Mouse (Mus musculus) neural tube, embryonic 12.5 days (tissue): Measurements from ENCODE around the gene Mtmr14. TPM values are rescaled to one million over a fixed set of nuclear protein-coding genes. Genes with fewer than 3 reads are reported as not detected.

Experiments
- ATAC-seq: fragments of 200-750 bp; cut with Nextera tagmentation; 2 replicates; pipeline ENCODE4 v1.8.0; 2017; ENCODE audit warnings: low read depth, mild to moderate bottlenecking, moderate TSS enrichment, moderate library complexity; ENCODE audit not compliant: low FRiP score
- H3K27ac ChIP-seq: fragments of 300-500 bp; sonication (generic); 2 replicates; pipeline ENCODE4 v1.5.1; 2016
- H3K27me3 ChIP-seq: fragments of 300-500 bp; sonication (generic); replicated peaks from 2 replicates; pipeline ENCODE4 v1.6.1; 2016; ENCODE audit warnings: mild to moderate bottlenecking
- H3K36me3 ChIP-seq: fragments of 300-500 bp; sonication (generic); 2 replicates; pipeline ENCODE4 v1.6.1; 2016; ENCODE audit warnings: mild to moderate bottlenecking
- H3K4me1 ChIP-seq: fragments of 300-500 bp; sonication (generic); 2 replicates; pipeline ENCODE4 v1.6.1; 2016
- H3K4me2 ChIP-seq: fragments of 300-500 bp; sonication (generic); replicated peaks from 2 replicates; pipeline ENCODE4 v1.6.1; 2016; ENCODE audit warnings: mild to moderate bottlenecking
- H3K4me3 ChIP-seq: fragments of 300-500 bp; sonication (generic); 2 replicates; pipeline ENCODE4 v1.5.1; 2016
- H3K9ac ChIP-seq: fragments of 300-500 bp; sonication (generic); 2 replicates; pipeline ENCODE4 v1.6.1; 2016; ENCODE audit warnings: mild to moderate bottlenecking
- H3K9me3 ChIP-seq: fragments of 300-500 bp; sonication (generic); 2 replicates; pipeline ENCODE4 v1.6.1; 2016; ENCODE audit warnings: mild to moderate bottlenecking
- WGBS: fragments of 180-500 bp; shearing (Covaris S2); methylation state at CpG from one replicate; pipeline ENCODE4 v1.1.7; 2016; 5-methylcytosine and 5-hydroxymethylcytosine counted together
- polyA plus RNA-seq: library from polyadenylated mRNA; unstranded; fragments of >200 nt; fragmentation: Nextera tagmentation; extraction: Ambion mirVana; gene quantifications from 2 replicates; pipeline ENCODE4 v1.2.1, GENCODE M21; 2016

Gene Mtmr14
- polyA plus RNA-seq, 1 experiment from 2014 or later: 46.0 TPM

- H3K4me3 ChIP-seq: peak overlapping the region; percentile 15
- no peak overlapping the region for H3K9ac ChIP-seq
- no peak; the same call in 1 of the 2 replicates for ATAC-seq
Observed at GRCm38 (mm10) chr6:113282969-113283368, 45.3 kb downstream of the Mtmr14 start.

GRCm38 (mm10) chr6:113283500-113283899 lies 45.9 kb downstream of the Mtmr14 start:
- Histone ChIP-seq H3K4me1 (peaks cover 11% of the 10 kb centered on the region), H3K4me2 (peak overlapping the region; percentile 63; the same call in 1 of the 2 replicates), H3K36me3 (peaks cover 14% of the 10 kb centered on the region), H3K27me3 (peaks cover 46% of the 10 kb centered on the region), H3K27ac (no peak overlapping the region), H3K9ac (no peak overlapping the region), H3K4me3 (no peak overlapping the region), H3K9me3 (no peaks in the 10 kb centered on the region)
- 8% methylated on average over 6 of the region's 6 CpGs for WGBS
- ATAC-seq: no peak

More at GRCm38 (mm10) chr6:113282969-113283368, 45.3 kb downstream of the Mtmr14 start:
- Histone ChIP-seq H3K9me3 (no peaks in the 10 kb centered on the region), H3K36me3 (peaks cover 20% of the 10 kb centered on the region), H3K4me2 (peak overlapping the region; percentile 63), H3K27me3 (peaks cover 46% of the 10 kb centered on the region), H3K27ac (no peak overlapping the region), H3K4me1 (peaks cover 11% of the 10 kb centered on the region)
- WGBS: under 1% methylated on average over 22 of the region's 22 CpGs

DNA sequence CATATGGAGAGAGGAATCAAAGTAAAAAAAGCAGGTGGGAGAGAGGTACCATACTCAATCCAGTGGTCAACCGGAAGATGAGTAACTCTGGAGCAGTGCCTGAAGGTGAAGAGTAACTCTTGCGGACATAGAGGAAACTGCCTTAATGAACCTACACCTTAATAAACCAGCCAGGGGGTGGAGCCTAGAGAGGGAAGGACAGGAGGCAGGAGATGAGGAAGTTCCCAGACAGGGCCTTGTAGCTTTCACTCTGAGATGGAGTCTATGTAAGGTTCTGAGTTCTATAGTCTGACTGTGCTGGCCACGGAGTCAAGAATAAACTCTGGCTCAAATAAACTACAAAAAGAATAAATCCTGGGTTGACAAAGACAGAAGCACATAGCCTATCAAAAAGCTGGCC lies 47.3 kb downstream of the Mtmr14 start:
- no peak overlapping the region for H3K4me2 ChIP-seq
- H3K9me3 ChIP-seq: no peaks in the 10 kb centered on the region
- no peak overlapping the region for H3K4me3 ChIP-seq
- WGBS: 80% methylated on average over 3 of the region's 3 CpGs
- H3K27ac ChIP-seq: no peak overlapping the region
- H3K4me1 ChIP-seq: peaks cover 11% of the 10 kb centered on the region
- peaks cover 46% of the 10 kb centered on the region for H3K27me3 ChIP-seq
- H3K9ac ChIP-seq: no peak overlapping the region
- no peak for ATAC-seq
- peaks cover 3% of the 10 kb centered on the region; the same call in 1 of the 2 replicates for H3K36me3 ChIP-seq

DNA sequence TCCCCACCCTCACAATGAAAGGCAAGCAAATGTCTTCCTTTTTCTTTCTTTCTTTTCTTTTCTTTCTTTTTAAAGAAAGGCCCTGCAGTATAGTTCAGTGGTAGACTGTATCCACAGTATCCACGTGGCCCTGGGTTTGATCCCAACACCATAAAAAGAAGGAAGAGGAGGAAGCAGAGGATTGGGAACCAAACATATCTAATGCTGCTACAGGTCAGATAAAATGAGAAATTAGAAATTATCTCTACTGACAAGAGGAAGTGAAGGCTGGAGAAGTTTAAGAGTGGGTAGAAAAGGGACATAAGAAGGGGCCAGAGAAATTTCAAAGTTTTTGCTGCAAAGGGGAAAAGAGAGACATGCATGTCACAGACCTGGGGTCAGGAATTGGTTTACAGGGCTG lies 48.7 kb downstream of the Mtmr14 start:
- ATAC-seq: no peak
- peaks cover 40% of the 10 kb centered on the region for H3K27me3 ChIP-seq
- H3K4me2 ChIP-seq: no peak overlapping the region
- H3K9ac ChIP-seq: no peak overlapping the region
- WGBS: 64% methylated on average over 1 of the region's 1 CpGs
- H3K27ac ChIP-seq: no peak overlapping the region
- H3K4me3 ChIP-seq: no peak overlapping the region
- peaks cover 11% of the 10 kb centered on the region for H3K4me1 ChIP-seq
- H3K9me3 ChIP-seq: no peaks in the 10 kb centered on the region
- H3K36me3 ChIP-seq: no peaks in the 10 kb centered on the region

GRCm38 (mm10) chr6:113287236-113287635 lies 49.6 kb downstream of the Mtmr14 start:
- ATAC-seq: no peak
- H3K27me3 ChIP-seq: peaks cover 32% of the 10 kb centered on the region
- H3K36me3 ChIP-seq: no peaks in the 10 kb centered on the region
- no peak overlapping the region for H3K4me3 ChIP-seq
- WGBS: 72% methylated on average over 4 of the region's 4 CpGs
- H3K4me1 ChIP-seq: peaks cover 8% of the 10 kb centered on the region
- H3K9ac ChIP-seq: no peak overlapping the region
- H3K9me3 ChIP-seq: no peaks in the 10 kb centered on the region
- no peak overlapping the region for H3K27ac ChIP-seq
- H3K4me2 ChIP-seq: no peak overlapping the region

DNA sequence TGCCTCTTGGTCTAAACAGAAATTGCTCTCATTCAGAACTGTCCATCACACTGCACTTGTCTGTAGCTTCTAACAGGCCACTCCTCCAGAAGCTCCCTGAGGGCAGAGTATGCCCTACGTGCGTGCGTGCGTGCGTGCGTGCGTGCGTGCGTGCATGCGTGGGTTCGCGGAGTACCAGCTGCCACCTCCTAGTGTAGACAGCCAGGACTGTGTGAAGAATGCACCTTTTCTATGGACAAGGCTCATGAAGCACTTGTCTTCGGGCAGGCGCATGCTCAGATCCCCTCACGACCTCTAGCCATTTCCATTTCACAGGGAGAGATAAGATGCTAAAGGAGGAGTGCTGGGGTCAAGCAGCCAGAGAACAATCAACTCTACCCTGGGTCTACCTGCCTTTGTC lies 51.7 kb downstream of the Mtmr14 start:
- 90% methylated on average over 15 of the region's 15 CpGs for WGBS
- Histone ChIP-seq H3K4me1 (no peaks in the 10 kb centered on the region), H3K9me3 (no peaks in the 10 kb centered on the region), H3K27me3 (peaks cover 10% of the 10 kb centered on the region), H3K27ac (no peak overlapping the region), H3K4me3 (no peak overlapping the region), H3K4me2 (no peak overlapping the region), H3K9ac (no peak overlapping the region), H3K36me3 (no peaks in the 10 kb centered on the region)
- ATAC-seq: no peak

- no peak for ATAC-seq
- Histone ChIP-seq H3K36me3 (no peaks in the 10 kb centered on the region), H3K4me3 (no peak overlapping the region), H3K27ac (no peak overlapping the region), H3K27me3 (0 out of 2 replicates have a peak, but pooled peaks cover under 1% of the 10 kb centered on the region), H3K9ac (no peak overlapping the region), H3K4me2 (no peak overlapping the region), H3K4me1 (no peaks in the 10 kb centered on the region), H3K9me3 (no peaks in the 10 kb centered on the region)
- WGBS: 68% methylated on average over 6 of the region's 6 CpGs
Observed at GRCm38 (mm10) chr6:113290346-113290745, 52.7 kb downstream of the Mtmr14 start.

- no peak for ATAC-seq
- H3K4me1 ChIP-seq: no peaks in the 10 kb centered on the region
- H3K4me3 ChIP-seq: no peak overlapping the region
- no peak overlapping the region for H3K4me2 ChIP-seq
- no peak overlapping the region for H3K27ac ChIP-seq
- H3K36me3 ChIP-seq: no peaks in the 10 kb centered on the region
- no peaks in the 10 kb centered on the region for H3K9me3 ChIP-seq
- whole genome bisulfite sequencing: 76% methylated on average over 5 of the region's 5 CpGs
- H3K9ac ChIP-seq: no peak overlapping the region
- no peaks in the 10 kb centered on the region for H3K27me3 ChIP-seq
Observed at GRCm38 (mm10) chr6:113292938-113293337, 55.3 kb downstream of the Mtmr14 start.

GRCm38 (mm10) chr6:113296046-113296445 lies 58.4 kb downstream of the Mtmr14 start:
- H3K4me1 ChIP-seq: no peaks in the 10 kb centered on the region
- no peaks in the 10 kb centered on the region for H3K27me3 ChIP-seq
- no peak overlapping the region for H3K27ac ChIP-seq
- WGBS: 83% methylated on average over 2 of the region's 2 CpGs
- no peak overlapping the region for H3K4me2 ChIP-seq
- H3K9me3 ChIP-seq: no peaks in the 10 kb centered on the region
- ATAC-seq: no peak
- no peak overlapping the region for H3K4me3 ChIP-seq
- H3K9ac ChIP-seq: no peak overlapping the region
- no peaks in the 10 kb centered on the region for H3K36me3 ChIP-seq

GRCm38 (mm10) chr6:113296639-113297038 lies 59.0 kb downstream of the Mtmr14 start:
- Histone ChIP-seq H3K27me3 (no peaks in the 10 kb centered on the region), H3K4me2 (no peak overlapping the region), H3K27ac (no peak overlapping the region), H3K4me3 (no peak overlapping the region), H3K36me3 (no peaks in the 10 kb centered on the region), H3K4me1 (no peaks in the 10 kb centered on the region), H3K9me3 (no peaks in the 10 kb centered on the region), H3K9ac (no peak overlapping the region)
- no peak for ATAC-seq
- 76% methylated on average over 4 of the region's 4 CpGs for WGBS

DNA sequence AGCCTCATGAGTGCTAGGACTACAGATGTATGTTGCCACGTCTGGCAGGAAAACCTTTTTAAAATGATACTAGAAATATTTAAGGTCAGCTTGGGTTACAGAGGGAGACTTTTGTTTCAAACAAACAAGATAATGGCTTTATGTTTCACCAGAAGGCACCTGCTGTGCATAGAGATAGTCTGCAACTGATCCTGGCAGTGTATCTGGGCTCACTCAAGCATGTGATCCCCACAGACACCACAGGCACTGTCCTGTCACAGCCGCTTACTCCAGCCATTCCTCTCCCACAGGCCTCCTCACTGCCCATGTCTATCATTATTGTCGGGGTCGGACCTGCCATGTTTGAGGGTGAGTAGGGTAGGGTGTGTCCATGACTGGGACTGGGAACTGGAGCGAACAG lies 63.7 kb downstream of the Mtmr14 start:
- Histone ChIP-seq H3K36me3 (no peaks in the 10 kb centered on the region), H3K9ac (no peak overlapping the region), H3K4me1 (peaks cover 4% of the 10 kb centered on the region; the same call in 1 of the 2 replicates), H3K9me3 (no peaks in the 10 kb centered on the region), H3K27me3 (no peaks in the 10 kb centered on the region), H3K27ac (no peak overlapping the region), H3K4me2 (no peak overlapping the region), H3K4me3 (no peak overlapping the region)
- WGBS: 84% methylated on average over 5 of the region's 5 CpGs
- no peak for ATAC-seq

DNA sequence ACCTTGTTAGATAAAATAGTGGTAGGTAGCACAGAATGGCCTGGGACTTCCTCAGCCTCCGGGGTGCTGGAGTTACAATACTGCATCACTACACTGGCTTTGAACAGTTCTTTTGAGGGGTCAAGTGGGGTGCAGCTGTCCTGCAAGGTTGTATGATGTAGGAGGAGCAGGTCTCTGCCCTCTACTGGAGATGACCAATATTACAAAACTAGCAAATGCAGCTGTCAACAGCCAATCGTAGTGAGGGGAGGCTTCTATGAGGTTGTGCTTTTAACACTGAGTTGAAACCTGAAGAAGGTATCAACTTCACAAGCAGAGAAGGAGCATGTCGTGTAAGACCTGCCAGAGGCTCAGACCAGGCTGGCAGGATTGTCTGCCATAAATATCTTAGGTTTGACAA lies 64.6 kb downstream of the Mtmr14 start:
- Histone ChIP-seq H3K4me2 (no peak overlapping the region), H3K27ac (no peak overlapping the region), H3K9ac (no peak overlapping the region), H3K27me3 (no peaks in the 10 kb centered on the region), H3K4me1 (peaks cover 4% of the 10 kb centered on the region; the same call in 1 of the 2 replicates), H3K4me3 (no peak overlapping the region), H3K36me3 (no peaks in the 10 kb centered on the region), H3K9me3 (no peaks in the 10 kb centered on the region)
- no peak for ATAC-seq
- 30% methylated on average over 3 of the region's 3 CpGs for WGBS

GRCm38 (mm10) chr6:113306322-113306985 lies 68.8 kb downstream of the Mtmr14 start:
- Histone ChIP-seq H3K4me2 (peak overlapping the region; percentile 99), H3K4me3 (peak overlapping the region; percentile 95), H3K27me3 (no peaks in the 10 kb centered on the region), H3K27ac (peak overlapping the region; percentile 98), H3K9ac (peak overlapping the region; percentile 96), H3K9me3 (no peaks in the 10 kb centered on the region), H3K36me3 (peaks cover 15% of the 10 kb centered on the region), H3K4me1 (peaks cover 16% of the 10 kb centered on the region)
- WGBS: under 1% methylated on average over 50 of the region's 50 CpGs
- peak; percentile 98 for ATAC-seq
